Mouse (Mus musculus): ENCODE results near the gene Poc1a. TPM values are rescaled to one million over a fixed set of nuclear protein-coding genes. Genes with fewer than 3 reads are reported as not detected.

The Poc1a gene
- polyA plus RNA-seq, 1 experiment = 7.6 TPM

- peaks cover 35% of the 10 kb centered on the region for H3K79me2 ChIP-seq (ENCODE audit: control insufficient read depth, insufficient read depth)
- H3ac ChIP-seq (ENCODE audit: control insufficient read depth, insufficient read length) = no peak overlapping the region
- no peaks in the 10 kb centered on the region for H3K36me3 ChIP-seq (ENCODE audit: control insufficient read depth, insufficient read depth)
- no peaks in the 10 kb centered on the region for H3K27me3 ChIP-seq (ENCODE audit: control insufficient read depth, insufficient read depth, insufficient read length)
- peak overlapping the region; percentile 78 for H3K4me3 ChIP-seq
- H3K4me2 ChIP-seq (ENCODE audit: low read depth) = peak overlapping the region; percentile 89
- TF ChIP-seq POLR2A (IDR thresholded peaks at IDR 0.05; ENCODE audit: insufficient read length, low read depth) (no peak), CEBPB (IDR thresholded peaks at IDR 0.05; ENCODE audit: insufficient read depth, poor library complexity, severe bottlenecking) (no peak), TCF3 (IDR thresholded peaks at IDR 0.05; ENCODE audit: insufficient read length, low read depth) (no peak), TCF12 (IDR thresholded peaks at IDR 0.05; ENCODE audit: insufficient read depth, poor library complexity, severe bottlenecking) (no peak), MYOD1 (IDR thresholded peaks at IDR 0.05; ENCODE audit: control insufficient read depth in 1 of 3, insufficient read length in 2 of 3, low read depth in 2 of 3) (no peak), REST (IDR thresholded peaks at IDR 0.05; ENCODE audit: insufficient read depth, insufficient read length) (no peak), MAX (IDR thresholded peaks at IDR 0.05; ENCODE audit: low read depth) (no peak)
These were observed 90.5 kb downstream of the Poc1a start for GRCm38 (mm10) chr9:106371384-106371671.

GRCm38 (mm10) chr9:106371776-106372175 lies 90.9 kb downstream of the Poc1a start:
- Histone ChIP-seq H3K4me2 (ENCODE audit: low read depth) (peak overlapping the region; percentile 89), H3K4me3 (peak overlapping the region; percentile 78), H3K36me3 (ENCODE audit: control insufficient read depth, insufficient read depth) (no peaks in the 10 kb centered on the region), H3K79me2 (ENCODE audit: control insufficient read depth, insufficient read depth) (peaks cover 35% of the 10 kb centered on the region), H3ac (ENCODE audit: control insufficient read depth, insufficient read length) (no peak overlapping the region), H3K27me3 (ENCODE audit: control insufficient read depth, insufficient read depth, insufficient read length) (no peaks in the 10 kb centered on the region)
- TF ChIP-seq CEBPB (IDR thresholded peaks at IDR 0.05; ENCODE audit: insufficient read depth, poor library complexity, severe bottlenecking) (no peak), REST (IDR thresholded peaks at IDR 0.05; ENCODE audit: insufficient read depth, insufficient read length) (no peak), E2F4 (IDR thresholded peaks at IDR 0.05; ENCODE audit: insufficient read depth) (no peak), POLR2AphosphoS2 (IDR thresholded peaks at IDR 0.05; ENCODE audit: insufficient read length, low read depth) (no peak), MYOD1 (IDR thresholded peaks at IDR 0.05; ENCODE audit: control insufficient read depth in 1 of 3, insufficient read length in 2 of 3, low read depth in 2 of 3) (peak in 1 of 3 experiments; percentile 31), USF1 (IDR thresholded peaks at IDR 0.05; ENCODE audit: low read depth) (no peak), POLR2A (IDR thresholded peaks at IDR 0.05; ENCODE audit: insufficient read length, low read depth) (no peak), MYOG (IDR thresholded peaks at IDR 0.05; ENCODE audit: control insufficient read depth in 1 of 3, insufficient read depth in 1 of 3, insufficient read length in 2 of 3, low read depth in 2 of 3) (no peak)

- H3K4me2 ChIP-seq (ENCODE audit: low read depth) = peak overlapping the region; percentile 89
- H3K36me3 ChIP-seq (ENCODE audit: control insufficient read depth, insufficient read depth) = no peaks in the 10 kb centered on the region
- H3K79me2 ChIP-seq (ENCODE audit: control insufficient read depth, insufficient read depth) = peaks cover 35% of the 10 kb centered on the region
- no peak overlapping the region for H3ac ChIP-seq (ENCODE audit: control insufficient read depth, insufficient read length)
- H3K27me3 ChIP-seq (ENCODE audit: control insufficient read depth, insufficient read depth, insufficient read length) = no peaks in the 10 kb centered on the region
- TF ChIP-seq TCF3 (IDR thresholded peaks at IDR 0.05; ENCODE audit: insufficient read length, low read depth) (no peak), MYOG (IDR thresholded peaks at IDR 0.05; ENCODE audit: control insufficient read depth in 1 of 3, insufficient read depth in 1 of 3, insufficient read length in 2 of 3, low read depth in 2 of 3) (no peak), POLR2A (IDR thresholded peaks at IDR 0.05; ENCODE audit: insufficient read length, low read depth) (no peak), POLR2AphosphoS2 (IDR thresholded peaks at IDR 0.05; ENCODE audit: insufficient read length, low read depth) (no peak), CEBPB (IDR thresholded peaks at IDR 0.05; ENCODE audit: insufficient read depth, poor library complexity, severe bottlenecking) (no peak), TCF12 (IDR thresholded peaks at IDR 0.05; ENCODE audit: insufficient read depth, poor library complexity, severe bottlenecking) (no peak), E2F4 (IDR thresholded peaks at IDR 0.05; ENCODE audit: insufficient read depth) (no peak), USF1 (IDR thresholded peaks at IDR 0.05; ENCODE audit: low read depth) (no peak)
- peak overlapping the region; percentile 78 for H3K4me3 ChIP-seq
These were observed 91.9 kb downstream of the Poc1a start for GRCm38 (mm10) chr9:106372431-106373412.

GRCm38 (mm10) chr9:106373973-106374372 lies 93.1 kb downstream of the Poc1a start:
- no peak overlapping the region for H3ac ChIP-seq (ENCODE audit: control insufficient read depth, insufficient read length)
- H3K79me2 ChIP-seq (ENCODE audit: control insufficient read depth, insufficient read depth) = peaks cover 35% of the 10 kb centered on the region
- no peak for TF ChIP-seq SRF (IDR thresholded peaks at IDR 0.05; ENCODE audit: control insufficient read depth, insufficient read length, low read depth)
- no peak for TF ChIP-seq CEBPB (IDR thresholded peaks at IDR 0.05; ENCODE audit: insufficient read depth, poor library complexity, severe bottlenecking)
- no peak for TF ChIP-seq MAX (IDR thresholded peaks at IDR 0.05; ENCODE audit: low read depth)
- no peak for TF ChIP-seq USF1 (IDR thresholded peaks at IDR 0.05; ENCODE audit: low read depth)
- no peak for TF ChIP-seq POLR2A (IDR thresholded peaks at IDR 0.05; ENCODE audit: insufficient read length, low read depth)
- TF ChIP-seq E2F4 (IDR thresholded peaks at IDR 0.05; ENCODE audit: insufficient read depth) = no peak
- TF ChIP-seq TCF12 (IDR thresholded peaks at IDR 0.05; ENCODE audit: insufficient read depth, poor library complexity, severe bottlenecking) = no peak
- no peak for TF ChIP-seq TCF3 (IDR thresholded peaks at IDR 0.05; ENCODE audit: insufficient read length, low read depth)
- no peak for TF ChIP-seq MYOD1 (IDR thresholded peaks at IDR 0.05; ENCODE audit: control insufficient read depth in 1 of 3, insufficient read length in 2 of 3, low read depth in 2 of 3)
- no peak for TF ChIP-seq POLR2AphosphoS2 (IDR thresholded peaks at IDR 0.05; ENCODE audit: insufficient read length, low read depth)
- TF ChIP-seq REST (IDR thresholded peaks at IDR 0.05; ENCODE audit: insufficient read depth, insufficient read length) = no peak
- no peak for TF ChIP-seq MYOG (IDR thresholded peaks at IDR 0.05; ENCODE audit: control insufficient read depth in 1 of 3, insufficient read depth in 1 of 3, insufficient read length in 2 of 3, low read depth in 2 of 3)
- H3K4me2 ChIP-seq (ENCODE audit: low read depth) = no peak overlapping the region
- H3K27me3 ChIP-seq (ENCODE audit: control insufficient read depth, insufficient read depth, insufficient read length) = no peaks in the 10 kb centered on the region
- H3K36me3 ChIP-seq (ENCODE audit: control insufficient read depth, insufficient read depth) = no peaks in the 10 kb centered on the region
- H3K4me3 ChIP-seq = no peak overlapping the region

Data from myocyte (in vitro differentiated cells).